Mouse (Mus musculus) lung, embryonic 15.5 days (tissue): ENCODE measurements around the gene Hdac9. TPM values are rescaled to one million over a fixed set of nuclear protein-coding genes. Genes with fewer than 3 reads are reported as not detected.

Experiments used
- ATAC-seq: fragments of 200-750 bp; cut with Nextera tagmentation; 2 replicates; pipeline ENCODE4 v1.8.0; 2017; ENCODE audit warnings: moderate number of reproducible peaks, borderline replicate concordance; ENCODE audit not compliant: low FRiP score, low TSS enrichment; ENCODE audit errors: extremely low read depth
- H3K27ac ChIP-seq: fragments of 300-500 bp; sonication (generic); 2 replicates; pipeline ENCODE4 v1.5.1; 2015; ENCODE audit warnings: moderate library complexity, mild to moderate bottlenecking, inconsistent platforms
- H3K27me3 ChIP-seq: fragments of 300-500 bp; sonication (generic); 2 replicates; pipeline ENCODE4 v1.6.1; 2015; ENCODE audit warnings: inconsistent platforms
- H3K36me3 ChIP-seq: fragments of 300-500 bp; sonication (generic); 2 replicates; pipeline ENCODE4 v1.6.1; 2015; ENCODE audit warnings: inconsistent platforms
- H3K4me1 ChIP-seq: fragments of 300-500 bp; sonication (generic); 2 replicates; pipeline ENCODE4 v1.6.1; 2015; ENCODE audit warnings: inconsistent platforms
- H3K4me2 ChIP-seq: fragments of 300-500 bp; sonication (generic); 2 replicates; pipeline ENCODE4 v1.6.1; 2015; ENCODE audit warnings: inconsistent platforms, mild to moderate bottlenecking, moderate library complexity
- H3K4me3 ChIP-seq: fragments of 300-500 bp; sonication (generic); 2 replicates; pipeline ENCODE4 v1.5.1; 2015; ENCODE audit warnings: mild to moderate bottlenecking, inconsistent platforms
- H3K9ac ChIP-seq: fragments of 300-500 bp; sonication (generic); 2 replicates; pipeline ENCODE4 v1.6.1; 2015; ENCODE audit warnings: inconsistent platforms
- H3K9me3 ChIP-seq: fragments of 300-500 bp; sonication (generic); 2 replicates; pipeline ENCODE4 v1.6.1; 2016; ENCODE audit warnings: inconsistent platforms
- WGBS: fragments of 180-500 bp; shearing (Covaris S2); methylation state at CpG from one replicate; pipeline ENCODE4 v1.1.7; 2015; 5-methylcytosine and 5-hydroxymethylcytosine counted together
- polyA plus RNA-seq: library from polyadenylated mRNA; unstranded; fragments of >200 nt; fragmentation: Nextera tagmentation; extraction: Ambion mirVana; gene quantifications from 2 replicates; pipeline ENCODE4 v1.2.1, GENCODE M21; 2015

Hdac9 gene
- polyA plus RNA-seq, 1 experiment from 2014 or later: 7.5 TPM

DNA sequence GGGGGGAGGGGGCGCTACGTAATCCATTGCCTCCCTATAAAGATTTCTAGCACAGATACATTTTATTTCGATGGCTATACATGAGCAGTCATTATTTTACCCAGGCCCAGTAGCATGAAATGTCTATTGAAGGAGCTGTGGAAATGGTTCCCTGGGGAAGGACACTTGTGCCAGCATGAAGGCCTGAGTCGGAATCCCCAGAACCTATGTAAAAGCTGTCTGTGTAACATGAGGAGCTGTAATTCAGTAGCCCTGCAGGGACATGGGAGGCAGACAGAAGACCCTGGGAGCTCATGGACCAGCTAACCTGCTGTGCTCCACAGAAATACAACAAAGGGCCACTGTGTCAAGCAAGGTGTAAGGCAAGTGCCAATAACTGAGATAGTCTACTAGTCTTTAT, 75.7 kb downstream of the Hdac9 start:
- H3K4me1 ChIP-seq: no peaks in the 10 kb centered on the region
- H3K27me3 ChIP-seq: no peaks in the 10 kb centered on the region
- H3K4me2 ChIP-seq: no peak overlapping the region
- H3K9ac ChIP-seq: no peak overlapping the region
- 90% methylated on average over 4 of the region's 4 CpGs for WGBS
- no peak for ATAC-seq
- H3K27ac ChIP-seq: no peak overlapping the region
- no peaks in the 10 kb centered on the region for H3K36me3 ChIP-seq
- H3K9me3 ChIP-seq: no peaks in the 10 kb centered on the region
- H3K4me3 ChIP-seq: no peak overlapping the region

DNA sequence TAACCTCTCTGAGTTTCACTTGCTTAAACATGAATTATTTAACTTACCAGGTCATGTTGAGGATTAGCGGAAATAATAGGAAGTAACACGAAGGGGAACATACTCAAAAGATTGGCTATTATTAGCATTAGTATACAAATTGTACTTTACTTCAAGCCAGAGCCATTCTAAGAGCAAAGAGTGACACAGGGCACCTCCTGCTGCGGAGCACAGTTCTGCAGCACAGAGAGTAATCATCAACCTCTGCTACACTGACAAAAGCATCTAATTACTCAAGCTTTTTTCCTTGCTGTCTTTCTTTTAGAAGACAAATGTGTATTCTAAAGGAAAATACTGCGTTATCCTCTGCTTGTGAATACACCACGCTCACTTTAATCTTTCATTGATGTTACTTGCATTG, 79.6 kb downstream of the Hdac9 start:
- no peak overlapping the region for H3K27ac ChIP-seq
- no peaks in the 10 kb centered on the region for H3K27me3 ChIP-seq
- H3K4me2 ChIP-seq: no peak overlapping the region
- no peaks in the 10 kb centered on the region for H3K9me3 ChIP-seq
- no peaks in the 10 kb centered on the region for H3K36me3 ChIP-seq
- no peak overlapping the region for H3K9ac ChIP-seq
- no peak overlapping the region for H3K4me3 ChIP-seq
- H3K4me1 ChIP-seq: no peaks in the 10 kb centered on the region
- no peak for ATAC-seq
- WGBS: 44% methylated on average over 5 of the region's 5 CpGs

DNA sequence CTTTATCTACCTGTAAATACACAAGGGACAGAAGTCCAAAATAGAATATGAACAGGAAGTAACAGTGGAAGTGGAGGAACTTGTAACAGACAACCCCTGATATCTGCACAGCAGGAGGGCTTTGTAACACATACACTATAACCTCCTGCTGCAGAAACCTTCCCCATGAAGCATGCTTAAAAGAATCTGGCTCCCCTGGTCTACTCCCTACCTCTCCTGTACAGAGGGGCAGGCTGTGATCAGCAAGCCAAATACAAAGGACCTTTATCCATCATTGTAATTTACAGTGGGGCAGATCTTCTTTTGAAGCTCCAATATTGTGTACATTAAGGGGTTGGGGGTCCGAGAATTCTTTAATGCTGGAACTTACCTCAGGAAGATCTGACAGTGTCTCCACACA, 80.0 kb downstream of the Hdac9 start:
- 31% methylated on average over 1 of the region's 1 CpGs for WGBS
- no peak overlapping the region for H3K9ac ChIP-seq
- no peak overlapping the region for H3K4me2 ChIP-seq
- no peak overlapping the region for H3K4me3 ChIP-seq
- H3K36me3 ChIP-seq: no peaks in the 10 kb centered on the region
- H3K27me3 ChIP-seq: no peaks in the 10 kb centered on the region
- no peaks in the 10 kb centered on the region for H3K9me3 ChIP-seq
- ATAC-seq: no peak
- H3K27ac ChIP-seq: no peak overlapping the region
- H3K4me1 ChIP-seq: no peaks in the 10 kb centered on the region

DNA sequence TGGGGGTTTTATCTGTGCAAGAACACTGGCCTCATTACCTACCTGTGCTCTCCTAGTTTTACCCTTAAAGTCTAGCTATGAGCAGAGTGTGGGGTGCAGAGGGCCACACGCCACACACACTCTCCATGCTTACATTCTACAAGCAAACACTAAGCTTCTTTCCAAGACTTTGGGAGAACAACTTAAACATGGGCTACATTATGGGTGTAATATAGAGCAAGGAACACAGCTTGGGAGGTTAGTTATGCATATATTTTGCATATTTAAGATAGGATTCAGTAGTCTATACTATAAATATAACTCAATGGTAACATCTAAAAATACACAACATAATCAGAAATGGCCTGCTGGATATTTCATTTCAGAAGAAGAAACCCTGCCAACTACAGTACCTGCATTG, 80.8 kb downstream of the Hdac9 start:
- no peaks in the 10 kb centered on the region for H3K9me3 ChIP-seq
- H3K36me3 ChIP-seq: no peaks in the 10 kb centered on the region
- WGBS: 84% methylated on average over 1 of the region's 1 CpGs
- no peaks in the 10 kb centered on the region for H3K4me1 ChIP-seq
- no peak overlapping the region for H3K4me2 ChIP-seq
- ATAC-seq: no peak
- H3K4me3 ChIP-seq: no peak overlapping the region
- no peaks in the 10 kb centered on the region for H3K27me3 ChIP-seq
- no peak overlapping the region for H3K9ac ChIP-seq
- H3K27ac ChIP-seq: no peak overlapping the region

DNA sequence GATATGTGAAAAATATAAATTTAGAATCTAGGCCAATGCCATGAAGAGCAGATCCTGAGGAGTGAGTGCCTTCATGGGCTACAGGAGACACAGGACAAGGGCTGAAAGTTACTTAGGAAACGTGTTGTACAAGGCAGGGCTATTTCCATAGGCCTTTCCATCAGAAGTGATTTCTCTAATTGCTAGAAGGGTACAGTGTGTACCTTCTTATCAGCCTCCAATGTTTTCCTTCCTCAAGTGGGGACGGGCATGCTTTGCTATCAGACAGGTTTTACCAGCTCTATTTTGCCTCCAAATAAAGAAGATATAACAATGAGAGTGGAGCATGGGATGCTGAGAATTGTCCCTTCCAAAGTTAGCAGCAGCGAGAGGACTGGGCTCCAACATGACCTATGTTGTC, 81.4 kb downstream of the Hdac9 start:
- Histone ChIP-seq H3K36me3 (no peaks in the 10 kb centered on the region), H3K9ac (no peak overlapping the region), H3K4me3 (no peak overlapping the region), H3K27me3 (no peaks in the 10 kb centered on the region), H3K27ac (no peak overlapping the region), H3K4me1 (no peaks in the 10 kb centered on the region), H3K4me2 (no peak overlapping the region), H3K9me3 (no peaks in the 10 kb centered on the region)
- no peak for ATAC-seq
- WGBS: 67% methylated on average over 3 of the region's 3 CpGs

DNA sequence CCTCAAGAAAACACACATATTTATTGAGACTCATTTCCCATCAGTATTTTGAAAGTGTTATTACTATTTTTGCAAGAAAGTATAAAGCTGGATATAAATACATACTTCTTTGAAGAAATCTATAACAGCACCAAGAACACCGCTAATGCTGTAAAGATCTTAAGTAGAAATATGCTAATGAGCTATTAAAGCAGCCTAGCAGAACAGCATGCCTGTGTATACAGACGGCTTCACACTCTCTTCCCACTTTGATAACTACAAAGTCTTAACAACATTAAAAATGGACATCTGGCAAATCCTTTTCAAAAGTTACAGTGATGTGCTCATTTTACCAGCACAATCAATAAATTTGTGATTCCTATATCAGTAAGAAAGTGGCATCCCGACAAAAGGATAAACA, 88.2 kb downstream of the Hdac9 start:
- Histone ChIP-seq H3K36me3 (no peaks in the 10 kb centered on the region), H3K4me1 (no peaks in the 10 kb centered on the region), H3K9me3 (no peaks in the 10 kb centered on the region), H3K9ac (no peak overlapping the region), H3K27me3 (no peaks in the 10 kb centered on the region), H3K27ac (no peak overlapping the region), H3K4me2 (no peak overlapping the region), H3K4me3 (no peak overlapping the region)
- WGBS: 71% methylated on average over 3 of the region's 3 CpGs
- ATAC-seq: no peak

DNA sequence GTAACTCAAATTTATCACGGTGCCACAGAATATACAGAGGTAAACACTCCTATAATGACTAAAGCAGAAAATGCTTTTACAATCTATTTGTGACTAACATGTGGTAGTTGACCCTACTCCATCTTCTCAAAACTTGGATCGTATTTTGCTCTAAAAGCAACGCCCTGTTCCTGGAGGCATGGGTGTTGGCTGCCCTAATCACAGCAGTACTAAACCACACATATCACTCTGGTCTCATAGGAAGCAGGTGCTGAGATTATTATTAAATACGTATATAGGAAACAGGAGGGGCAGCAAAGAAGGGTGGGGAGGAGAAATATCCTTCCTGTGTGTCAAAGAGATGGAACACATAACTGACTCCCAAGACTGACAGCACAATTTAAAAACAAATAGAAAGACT, 90.0 kb downstream of the Hdac9 start:
- H3K9me3 ChIP-seq: no peaks in the 10 kb centered on the region
- H3K4me1 ChIP-seq: no peaks in the 10 kb centered on the region
- no peaks in the 10 kb centered on the region for H3K27me3 ChIP-seq
- no peak overlapping the region for H3K4me3 ChIP-seq
- no peak overlapping the region for H3K27ac ChIP-seq
- H3K4me2 ChIP-seq: no peak overlapping the region
- H3K36me3 ChIP-seq: no peaks in the 10 kb centered on the region
- ATAC-seq: peak; percentile 49; the same call in 1 of the 2 replicates
- no peak overlapping the region for H3K9ac ChIP-seq
- WGBS: 71% methylated on average over 4 of the region's 4 CpGs

DNA sequence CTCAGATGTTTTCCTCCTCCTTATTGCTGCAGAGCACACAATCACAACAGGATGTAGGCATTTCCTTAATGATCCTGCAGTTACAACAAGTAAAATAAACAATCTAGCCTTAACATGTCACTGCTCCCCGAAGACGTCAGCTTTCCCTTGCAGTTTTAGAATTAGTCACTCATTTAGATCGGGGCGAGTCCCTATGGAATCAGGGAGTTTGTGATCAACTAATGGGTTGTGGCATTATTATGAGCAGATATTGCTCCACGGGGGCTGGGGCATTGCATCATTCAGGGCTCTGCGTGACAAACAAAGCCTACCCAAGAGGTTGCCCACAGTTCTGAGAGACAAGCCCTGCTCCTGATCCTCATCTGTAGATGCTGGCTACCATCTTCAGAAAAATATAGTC, 96.7 kb downstream of the Hdac9 start:
- Histone ChIP-seq H3K4me2 (no peak overlapping the region; the same call in 1 of the 2 replicates), H3K9ac (no peak overlapping the region), H3K4me1 (no peaks in the 10 kb centered on the region; the same call in 1 of the 2 replicates), H3K27ac (no peak overlapping the region), H3K27me3 (no peaks in the 10 kb centered on the region), H3K9me3 (no peaks in the 10 kb centered on the region), H3K36me3 (no peaks in the 10 kb centered on the region), H3K4me3 (no peak overlapping the region)
- no peak for ATAC-seq
- 33% methylated on average over 6 of the region's 6 CpGs for WGBS

DNA sequence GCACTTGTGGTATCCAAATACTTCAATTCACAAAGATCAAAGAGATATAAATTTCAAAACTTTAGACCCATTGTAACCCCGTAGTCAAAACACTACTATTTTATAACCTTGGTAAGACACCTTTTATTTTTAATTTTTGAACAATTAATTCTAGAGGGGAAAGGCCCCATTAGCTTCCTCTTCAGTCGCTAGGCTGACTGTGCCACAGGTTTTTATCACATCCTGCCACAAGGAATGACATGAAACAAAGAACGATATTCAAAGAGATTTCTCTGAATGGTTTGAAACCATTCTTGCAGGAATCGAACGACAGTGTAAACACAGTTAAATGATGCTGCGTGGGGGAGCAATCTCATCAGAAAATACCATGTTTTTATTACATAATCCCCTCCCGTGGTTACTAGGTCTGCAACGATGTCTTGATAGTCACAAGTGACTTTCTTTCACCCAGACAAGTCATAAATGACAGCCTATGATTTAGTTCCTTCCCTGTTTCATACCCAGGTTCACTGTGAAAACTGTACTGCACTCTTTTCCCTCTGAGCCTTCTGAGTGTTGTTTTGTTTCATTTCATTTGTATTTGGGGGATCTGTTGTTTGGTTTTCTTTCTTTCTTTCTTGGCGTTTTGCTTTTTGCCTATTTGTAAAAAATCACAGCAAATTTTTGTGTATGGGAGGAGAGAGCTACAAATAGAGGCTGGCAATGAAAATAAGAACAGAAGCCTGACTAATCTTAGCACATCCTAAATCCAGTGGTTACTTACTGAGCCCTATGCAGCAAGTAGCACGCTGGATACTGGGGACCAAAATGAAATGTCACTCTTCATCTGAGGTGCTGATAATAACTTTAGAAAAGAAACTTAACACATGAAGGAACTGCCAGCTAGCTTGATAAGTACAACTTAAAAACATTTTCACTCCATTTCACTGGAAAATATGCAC, 105.0 kb downstream of the Hdac9 start:
- ATAC-seq: no peak
- H3K4me1 ChIP-seq: no peaks in the 10 kb centered on the region
- 34% methylated on average over 10 of the region's 10 CpGs for WGBS
- H3K4me2 ChIP-seq: no peak overlapping the region
- H3K4me3 ChIP-seq: no peak overlapping the region
- no peaks in the 10 kb centered on the region for H3K36me3 ChIP-seq
- no peaks in the 10 kb centered on the region for H3K9me3 ChIP-seq
- no peak overlapping the region for H3K27ac ChIP-seq
- H3K9ac ChIP-seq: no peak overlapping the region
- no peaks in the 10 kb centered on the region for H3K27me3 ChIP-seq

DNA sequence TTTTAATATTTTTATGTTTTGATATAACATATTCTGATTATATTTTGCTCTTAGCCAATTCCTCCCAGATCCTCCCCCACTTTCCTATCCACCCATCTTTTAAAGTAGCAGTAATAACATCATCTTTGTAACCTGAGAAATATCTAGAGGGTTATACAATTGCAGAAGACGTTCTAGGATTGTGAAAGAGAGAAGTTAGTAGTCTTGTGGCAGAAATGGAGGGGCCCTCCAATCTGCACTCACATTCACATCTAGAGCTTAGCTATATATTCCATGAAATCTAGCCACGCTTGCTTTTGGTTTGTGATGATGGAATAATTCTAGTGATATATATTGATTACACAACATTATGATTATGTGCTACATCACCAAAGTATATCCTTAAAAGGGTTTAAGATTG, 106.7 kb downstream of the Hdac9 start:
- H3K9me3 ChIP-seq: no peaks in the 10 kb centered on the region
- H3K27ac ChIP-seq: no peak overlapping the region
- no peak overlapping the region for H3K4me3 ChIP-seq
- H3K9ac ChIP-seq: no peak overlapping the region
- H3K4me1 ChIP-seq: no peaks in the 10 kb centered on the region
- H3K27me3 ChIP-seq: no peaks in the 10 kb centered on the region
- no peaks in the 10 kb centered on the region for H3K36me3 ChIP-seq
- ATAC-seq: no peak
- 77% methylated on average over 2 of the region's 2 CpGs for WGBS
- no peak overlapping the region for H3K4me2 ChIP-seq

DNA sequence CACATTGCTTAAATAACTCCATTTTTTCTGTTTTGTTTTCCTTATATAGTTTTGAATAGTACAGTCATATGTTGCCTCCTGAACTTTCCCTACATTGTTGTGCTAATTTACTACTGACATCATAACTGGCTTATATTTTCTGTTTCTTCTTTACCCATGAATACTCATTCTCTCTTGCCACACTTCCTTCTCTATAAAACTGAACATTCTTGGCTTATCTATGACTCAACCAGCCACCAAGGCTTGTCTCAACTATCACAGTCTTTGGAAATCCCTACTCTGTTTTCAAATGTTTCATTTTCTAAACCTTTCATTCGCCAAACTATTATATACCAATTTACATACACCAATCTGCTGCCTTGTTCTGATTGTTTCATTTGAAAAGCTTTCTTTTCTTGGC, 108.7 kb downstream of the Hdac9 start:
- H3K9me3 ChIP-seq: no peaks in the 10 kb centered on the region
- no peaks in the 10 kb centered on the region for H3K27me3 ChIP-seq
- no peak overlapping the region for H3K4me3 ChIP-seq
- H3K9ac ChIP-seq: no peak overlapping the region
- H3K4me1 ChIP-seq: no peaks in the 10 kb centered on the region
- no peak for ATAC-seq
- WGBS: 87% methylated on average over 1 of the region's 1 CpGs
- H3K4me2 ChIP-seq: no peak overlapping the region
- no peak overlapping the region for H3K27ac ChIP-seq
- H3K36me3 ChIP-seq: no peaks in the 10 kb centered on the region

DNA sequence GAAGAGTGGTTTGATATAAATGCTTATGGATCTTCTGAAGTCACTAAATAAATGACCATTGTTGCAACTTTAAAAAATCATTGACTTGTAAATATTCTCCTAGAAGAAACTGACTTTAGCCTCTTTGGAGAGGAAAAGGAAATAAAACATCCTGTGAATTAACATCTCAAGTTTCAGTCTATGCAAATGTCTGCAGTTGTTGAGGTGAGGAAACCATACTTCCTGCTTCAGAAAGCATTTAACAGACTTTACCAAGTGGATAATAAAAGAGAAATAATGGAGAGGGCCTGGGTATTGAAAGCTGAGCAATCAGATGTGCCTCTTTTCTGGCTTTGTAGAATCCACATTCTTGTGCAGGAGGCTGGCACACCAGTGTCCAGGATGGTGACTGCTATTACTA, 110.4 kb downstream of the Hdac9 start:
- no peak overlapping the region for H3K9ac ChIP-seq
- H3K4me2 ChIP-seq: no peak overlapping the region
- no peaks in the 10 kb centered on the region for H3K27me3 ChIP-seq
- no peaks in the 10 kb centered on the region for H3K4me1 ChIP-seq
- H3K9me3 ChIP-seq: no peaks in the 10 kb centered on the region
- H3K27ac ChIP-seq: no peak overlapping the region
- no peak for ATAC-seq
- H3K4me3 ChIP-seq: no peak overlapping the region
- H3K36me3 ChIP-seq: no peaks in the 10 kb centered on the region
